Mouse (Mus musculus): ENCODE data around the gene Zfp746. TPM values are rescaled to one million over a fixed set of nuclear protein-coding genes. Genes with fewer than 3 reads are reported as not detected.

Zfp746 gene
- polyA plus RNA-seq, 1 experiment from 2014 or later: 22.6 TPM

DNA sequence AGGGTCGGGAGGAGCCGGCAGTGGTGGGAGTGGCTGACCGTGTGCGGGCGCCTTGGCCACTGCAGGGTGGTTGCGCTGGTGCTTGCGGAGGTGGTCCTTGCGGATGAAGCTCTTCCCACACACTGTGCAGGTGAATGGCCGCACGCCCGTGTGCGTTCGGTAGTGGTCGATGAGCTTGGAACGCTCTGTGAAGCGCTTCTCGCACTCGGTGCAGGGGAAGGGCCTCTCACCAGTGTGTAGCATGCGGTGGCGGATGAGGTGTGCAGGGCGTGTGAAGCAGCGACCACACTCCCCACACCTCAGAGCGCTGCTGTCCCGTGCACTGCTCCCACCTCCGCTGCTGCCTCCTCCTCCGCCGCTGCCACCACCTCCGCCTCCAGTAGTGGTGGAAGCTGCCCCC is 22.5 kb downstream of the Zfp746 start:
- WGBS: 92% methylated on average over 28 of the region's 28 CpGs
- Histone ChIP-seq H3K27ac (replicated peaks) (no peak overlapping the region), H3K36me3 (peaks cover 64% of the 10 kb centered on the region), H3K4me2 (no peak overlapping the region), H3K4me1 (replicated peaks) (no peaks in the 10 kb centered on the region), H3K4me3 (no peak overlapping the region), H3K9me3 (no peaks in the 10 kb centered on the region), H3K9ac (no peak overlapping the region), H3K27me3 (no peaks in the 10 kb centered on the region)
- ATAC-seq (ENCODE audit: low FRiP score, low read depth): no peak; the same call in 1 of the 2 replicates

GRCm38 (mm10) chr6:48060895-48061294 is 25.5 kb downstream of the Zfp746 start:
- ATAC-seq (ENCODE audit: low FRiP score, low read depth): no peak
- no peak overlapping the region for H3K9ac ChIP-seq
- no peaks in the 10 kb centered on the region for H3K4me1 ChIP-seq (replicated peaks)
- no peak overlapping the region for H3K4me3 ChIP-seq
- H3K36me3 ChIP-seq: peaks cover 39% of the 10 kb centered on the region
- H3K9me3 ChIP-seq: no peaks in the 10 kb centered on the region
- H3K27ac ChIP-seq (replicated peaks): no peak overlapping the region
- H3K27me3 ChIP-seq: no peaks in the 10 kb centered on the region
- no peak overlapping the region for H3K4me2 ChIP-seq
- 92% methylated on average over 1 of the region's 1 CpGs for WGBS

GRCm38 (mm10) chr6:48060421-48060820 is 26.0 kb downstream of the Zfp746 start:
- H3K36me3 ChIP-seq: peaks cover 35% of the 10 kb centered on the region
- WGBS: 84% methylated on average over 2 of the region's 2 CpGs
- no peak overlapping the region for H3K4me3 ChIP-seq
- ATAC-seq (ENCODE audit: low FRiP score, low read depth): no peak
- no peak overlapping the region for H3K4me2 ChIP-seq
- no peaks in the 10 kb centered on the region for H3K27me3 ChIP-seq
- no peak overlapping the region for H3K9ac ChIP-seq
- no peaks in the 10 kb centered on the region for H3K9me3 ChIP-seq
- no peak overlapping the region for H3K27ac ChIP-seq (replicated peaks)
- no peaks in the 10 kb centered on the region for H3K4me1 ChIP-seq (replicated peaks)

DNA sequence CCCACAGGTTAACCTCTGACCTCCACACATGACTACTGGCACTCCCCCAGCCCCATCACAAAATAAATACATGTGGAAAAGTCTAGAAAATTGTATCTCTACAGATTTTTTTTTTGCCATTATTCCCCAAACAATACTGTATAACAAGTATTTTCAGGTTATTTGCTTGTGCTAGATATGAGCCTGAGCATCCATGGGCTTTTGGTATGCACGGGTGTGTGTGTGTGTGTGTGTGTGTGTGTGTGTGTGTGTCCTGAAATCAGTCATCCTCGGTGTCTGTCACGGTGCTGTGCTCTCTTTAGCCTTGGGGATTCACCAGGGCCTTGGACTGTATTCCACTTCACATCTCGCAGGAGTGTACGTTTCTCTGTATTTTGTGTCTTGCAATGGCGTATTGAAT is 34.3 kb downstream of the Zfp746 start:
- peaks cover 16% of the 10 kb centered on the region for H3K4me1 ChIP-seq (replicated peaks)
- no peak for ATAC-seq (ENCODE audit: low FRiP score, low read depth)
- H3K27me3 ChIP-seq: no peaks in the 10 kb centered on the region
- H3K4me2 ChIP-seq: no peak overlapping the region
- H3K36me3 ChIP-seq: no peaks in the 10 kb centered on the region
- no peak overlapping the region for H3K27ac ChIP-seq (replicated peaks)
- WGBS: 68% methylated on average over 6 of the region's 6 CpGs
- no peaks in the 10 kb centered on the region for H3K9me3 ChIP-seq
- H3K4me3 ChIP-seq: no peak overlapping the region
- H3K9ac ChIP-seq: no peak overlapping the region

GRCm38 (mm10) chr6:48051666-48052065 is 34.7 kb downstream of the Zfp746 start:
- Histone ChIP-seq H3K9me3 (no peaks in the 10 kb centered on the region), H3K27ac (replicated peaks) (no peak overlapping the region), H3K4me2 (no peak overlapping the region), H3K9ac (no peak overlapping the region), H3K4me1 (replicated peaks) (peaks cover 20% of the 10 kb centered on the region), H3K4me3 (no peak overlapping the region), H3K36me3 (no peaks in the 10 kb centered on the region), H3K27me3 (no peaks in the 10 kb centered on the region)
- 88% methylated on average over 2 of the region's 2 CpGs for whole genome bisulfite sequencing
- ATAC-seq (ENCODE audit: low FRiP score, low read depth): no peak

DNA sequence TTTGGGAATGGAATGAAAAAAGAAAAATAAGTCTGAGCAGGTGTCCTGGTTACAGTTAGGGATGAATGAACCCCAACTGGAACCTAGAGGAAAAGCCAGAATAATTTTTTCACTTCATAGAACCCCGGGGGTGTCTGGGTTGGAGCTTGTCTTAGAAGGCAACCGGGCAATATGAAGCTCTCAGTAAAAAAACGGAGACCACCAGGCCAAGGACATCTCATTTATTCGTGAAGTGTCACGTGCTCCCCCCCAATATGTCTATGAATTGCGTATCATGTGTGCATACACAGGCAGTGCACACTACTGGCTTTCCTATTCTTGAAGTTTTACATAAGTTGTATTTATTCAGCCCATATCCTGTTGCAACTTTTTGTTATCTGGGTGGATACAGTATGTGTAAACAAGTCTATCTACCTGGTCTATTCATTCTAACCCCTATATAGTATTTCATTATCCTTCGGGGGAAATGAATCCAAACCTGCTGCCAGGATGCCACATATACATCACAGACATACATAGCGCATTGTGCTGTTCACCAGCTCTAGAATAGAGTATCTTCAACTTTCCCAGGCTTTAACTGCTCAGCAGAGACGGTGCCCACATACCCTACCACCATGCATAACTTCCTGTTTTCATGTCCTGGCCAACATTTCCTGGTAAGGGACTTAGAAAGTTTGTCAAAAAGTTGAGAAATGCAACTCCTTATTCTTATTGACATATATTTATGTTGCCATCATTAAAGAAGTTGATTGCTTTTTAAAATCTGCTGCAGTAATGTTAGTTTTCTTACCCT is 36.9 kb downstream of the Zfp746 start:
- 49% methylated on average over 9 of the region's 9 CpGs for WGBS
- Histone ChIP-seq H3K27ac (replicated peaks) (peak overlapping the region; percentile 92), H3K4me1 (replicated peaks) (peaks cover 28% of the 10 kb centered on the region), H3K4me3 (peak overlapping the region; percentile 78), H3K36me3 (no peaks in the 10 kb centered on the region; the same call in 1 of the 2 replicates), H3K27me3 (no peaks in the 10 kb centered on the region), H3K9ac (peak overlapping the region; percentile 81), H3K4me2 (peak overlapping the region; percentile 77), H3K9me3 (no peaks in the 10 kb centered on the region)
- ATAC-seq (ENCODE audit: low FRiP score, low read depth): no peak

DNA sequence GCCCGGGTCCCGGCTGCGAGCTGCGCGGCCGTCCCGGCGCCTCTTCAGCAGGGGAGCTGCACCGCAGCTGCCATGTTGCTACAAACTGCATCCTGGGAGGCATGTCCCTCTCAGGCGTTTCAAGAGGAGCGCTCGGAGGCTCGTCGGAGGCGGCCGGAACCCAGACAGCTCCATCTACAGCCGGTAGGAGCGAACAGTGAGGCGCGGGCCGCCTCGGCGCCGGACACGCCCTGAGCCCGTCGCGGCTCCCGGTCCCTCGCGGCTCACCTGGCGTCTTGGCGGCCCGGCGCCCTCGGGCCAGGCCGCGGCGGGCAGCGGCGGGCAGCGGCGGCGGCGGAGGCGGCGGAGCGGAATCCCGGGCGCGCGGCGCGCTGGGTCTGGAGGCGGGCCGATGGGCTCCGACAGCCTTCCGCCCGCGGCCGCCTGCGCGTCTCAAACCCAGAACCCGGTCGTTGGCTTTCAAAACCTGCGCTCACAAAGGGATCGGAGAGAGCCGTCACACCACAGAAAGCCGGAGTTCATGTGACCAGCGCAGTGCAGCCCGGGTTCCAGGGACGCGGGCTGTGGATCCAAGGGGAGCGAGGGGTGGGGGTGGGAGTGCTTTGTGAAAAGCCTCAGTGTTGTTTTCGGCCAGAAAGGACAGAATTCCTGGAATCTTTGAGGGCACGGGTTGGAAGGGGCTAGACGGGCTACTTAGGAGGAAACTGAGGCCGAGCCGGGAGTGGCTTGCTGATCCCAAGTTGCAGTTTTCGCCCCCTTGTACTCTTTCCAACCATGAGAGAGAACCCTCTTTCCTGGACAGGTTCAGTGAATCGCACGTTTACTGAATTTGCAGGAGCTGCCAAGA is 37.7 kb downstream of the Zfp746 start, which contains the start of gene Zfp777:
Gene Zfp777 (minus strand): TSS at position 486 of the 847 bp plus-strand sequence.
- Histone ChIP-seq H3K9ac (peak within 1 kb of the TSS; percentile 81), H3K9me3 (no peaks in the 10 kb centered on the region), H3K4me1 (replicated peaks) (peaks cover 28% of the 10 kb centered on the region), H3K36me3 (peaks cover 8% of the 10 kb centered on the region), H3K4me2 (peak within 1 kb of the TSS; percentile 77), H3K27me3 (no peaks in the 10 kb centered on the region), H3K27ac (replicated peaks) (peak within 1 kb of the TSS; percentile 92), H3K4me3 (peak within 1 kb of the TSS; percentile 78)
- under 1% methylated on average over 54 of the region's 82 CpGs for WGBS
- peak; percentile 87 for ATAC-seq (ENCODE audit: low FRiP score, low read depth)

DNA sequence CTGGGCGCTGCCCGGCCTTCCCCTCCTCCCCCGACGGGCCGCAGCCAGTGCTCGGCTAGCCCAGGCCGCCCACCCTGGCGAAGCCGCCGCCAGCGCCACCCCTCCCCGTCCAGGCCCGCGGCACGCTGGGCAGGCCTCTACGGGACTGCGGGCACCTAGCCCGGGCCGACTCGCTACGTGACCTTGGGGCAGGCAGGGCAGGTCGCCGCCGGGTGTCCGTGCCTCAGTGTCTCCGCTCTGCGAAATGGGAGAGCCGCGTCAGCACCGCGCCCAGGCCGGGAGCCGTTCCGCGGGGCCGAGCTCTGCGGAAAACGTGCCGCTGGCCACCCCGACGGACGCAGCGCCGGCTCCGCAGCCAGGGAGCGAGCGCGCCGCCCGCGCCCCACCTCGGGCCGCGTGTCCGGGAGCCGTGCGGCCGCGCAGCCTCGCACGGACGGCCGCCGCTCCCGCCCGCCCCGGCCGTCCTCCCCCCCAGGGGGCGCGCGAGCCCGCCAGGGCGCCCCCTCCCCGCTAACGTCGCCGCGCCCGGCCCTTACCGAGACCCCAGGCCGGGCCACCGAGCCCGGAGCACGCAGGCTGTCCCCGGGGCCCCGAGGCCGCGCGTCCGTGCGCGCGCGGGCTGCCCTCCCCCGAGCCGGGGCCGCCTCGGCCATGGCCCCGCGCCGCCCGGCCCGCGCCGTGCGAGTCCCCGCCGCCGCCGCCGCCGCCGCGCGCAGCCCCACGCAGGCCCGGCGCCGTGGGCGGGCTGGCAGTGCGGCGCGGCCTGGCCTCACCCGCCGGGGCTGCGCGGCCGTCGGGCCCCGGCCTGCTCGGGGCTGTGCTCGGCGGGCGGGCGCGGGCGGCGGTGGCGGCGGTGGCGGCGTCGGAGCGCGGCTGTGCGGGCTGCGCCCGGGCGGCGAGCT is 38.7 kb downstream of the Zfp746 start:
- Histone ChIP-seq H3K4me2 (peak overlapping the region; percentile 77), H3K36me3 (peaks cover 18% of the 10 kb centered on the region), H3K27me3 (no peaks in the 10 kb centered on the region), H3K27ac (replicated peaks) (peak overlapping the region; percentile 92), H3K9ac (peak overlapping the region; percentile 81), H3K4me3 (peak overlapping the region; percentile 78), H3K9me3 (no peaks in the 10 kb centered on the region), H3K4me1 (replicated peaks) (peaks cover 28% of the 10 kb centered on the region)
- under 1% methylated on average over 78 of the region's 150 CpGs for WGBS
- ATAC-seq (ENCODE audit: low FRiP score, low read depth): peak; percentile 71

DNA sequence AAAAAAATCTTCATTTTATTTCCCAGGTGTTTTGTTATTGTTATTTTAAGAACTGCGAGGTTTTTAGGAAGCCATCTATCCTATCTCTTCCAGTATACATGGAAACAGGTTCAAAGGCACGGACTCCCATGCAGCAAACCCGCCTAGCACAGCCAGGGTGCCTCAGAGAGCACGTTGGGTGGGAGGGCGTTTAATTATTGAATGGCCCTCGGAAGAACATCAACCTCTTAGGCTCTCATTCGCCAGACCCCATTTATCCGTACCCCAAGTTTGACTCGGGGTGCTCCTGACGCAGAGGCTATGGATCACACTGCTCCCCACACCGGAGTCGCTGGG is 39.3 kb downstream of the Zfp746 start:
- WGBS: 7% methylated on average over 12 of the region's 12 CpGs
- Histone ChIP-seq H3K27ac (replicated peaks) (peak overlapping the region; percentile 84), H3K4me2 (peak overlapping the region; percentile 77), H3K9me3 (no peaks in the 10 kb centered on the region), H3K9ac (peak overlapping the region; percentile 81), H3K4me3 (peak overlapping the region; percentile 78), H3K4me1 (replicated peaks) (peaks cover 28% of the 10 kb centered on the region), H3K36me3 (peaks cover 22% of the 10 kb centered on the region), H3K27me3 (no peaks in the 10 kb centered on the region)
- ATAC-seq (ENCODE audit: low FRiP score, low read depth): peak; percentile 3; the same call in 1 of the 2 replicates

GRCm38 (mm10) chr6:48032661-48033060 is 53.7 kb downstream of the Zfp746 start:
- Histone ChIP-seq H3K4me2 (no peak overlapping the region), H3K4me1 (replicated peaks) (no peaks in the 10 kb centered on the region), H3K27ac (replicated peaks) (no peak overlapping the region), H3K36me3 (peaks cover 81% of the 10 kb centered on the region), H3K4me3 (no peak overlapping the region), H3K27me3 (no peaks in the 10 kb centered on the region), H3K9me3 (no peaks in the 10 kb centered on the region), H3K9ac (no peak overlapping the region)
- ATAC-seq (ENCODE audit: low FRiP score, low read depth): no peak

- Histone ChIP-seq H3K9me3 (peaks cover 21% of the 10 kb centered on the region), H3K4me2 (no peak overlapping the region), H3K27ac (replicated peaks) (no peak overlapping the region), H3K27me3 (no peaks in the 10 kb centered on the region), H3K4me3 (no peak overlapping the region), H3K36me3 (peaks cover 75% of the 10 kb centered on the region), H3K4me1 (replicated peaks) (no peaks in the 10 kb centered on the region), H3K9ac (no peak overlapping the region)
- 83% methylated on average over 10 of the region's 10 CpGs for WGBS
- no peak for ATAC-seq (ENCODE audit: low FRiP score, low read depth)
Measured at GRCm38 (mm10) chr6:48025905-48026660, 60.3 kb downstream of the Zfp746 start.
